8 mouse cellular contexts compared by ENCODE assay signal in the genomic region with DNA sequence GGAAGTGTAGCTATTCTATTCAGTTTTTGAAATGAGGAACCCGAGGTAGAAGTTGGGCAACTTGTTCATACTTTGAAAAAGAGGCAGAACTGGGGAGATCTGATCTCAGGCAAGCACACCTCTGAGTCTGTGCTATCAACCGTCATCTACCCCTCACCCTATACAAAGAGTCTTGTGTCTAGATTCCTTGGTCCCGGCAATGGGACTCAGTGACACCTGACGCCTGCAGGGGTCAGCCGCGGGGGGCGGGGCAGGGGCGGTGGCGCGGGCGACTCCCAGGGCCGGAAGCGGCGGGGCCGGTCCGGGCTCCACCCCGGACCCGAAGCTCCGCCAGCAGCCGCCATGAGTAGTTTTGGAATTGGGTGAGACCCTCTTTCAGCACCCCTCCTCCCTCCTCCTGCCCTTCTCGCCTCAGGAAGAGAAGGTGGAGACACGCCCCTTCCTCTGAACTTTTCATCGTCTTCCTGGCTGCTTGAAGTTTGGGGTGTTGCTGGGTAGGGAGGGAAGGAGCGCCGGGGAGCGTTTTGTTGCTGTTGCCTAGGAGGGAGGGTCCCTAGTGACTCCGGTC. TPM values are rescaled to one million over a fixed set of nuclear protein-coding genes. Genes with fewer than 3 reads are reported as not detected.
DNase-seq lines count a peak whose midpoint lies in the region; TF ChIP-seq lines count a peak whose summit lies in the region.

No protein-coding gene starts in this region.

- H3K9me3 ChIP-seq in ES-E14 (ENCODE audit: control insufficient read depth, insufficient read depth, low read depth, low read length), result no peaks in the 10 kb centered on the region
- H3K9me3 ChIP-seq in heart, embryonic 10.5 days, result no peaks in the 10 kb centered on the region

- in situ Hi-C loops in ES-E14 (cut with MboI; ENCODE audit: low sequenced_read_pairs in 2 of 2, unreplicated experiment in 2 of 2), result loop anchor here in 1 of 2 experiments (5.0 kb wide), 1 partner anchor 101 kb away; the partner anchor contains the start of genes Ppm1n and Rtn2

- TF ChIP-seq POLR2A in bone marrow macrophage, adult 2 months (IDR thresholded peaks at IDR 0.05; ENCODE audit: borderline replicate concordance, low read depth, low read length), result no peak
- TF ChIP-seq POLR2A in small intestine, adult 2 months (IDR thresholded peaks at IDR 0.05; ENCODE audit: low read depth, low read length), result no peak

- peak; percentile 62 for DNase-seq in ES-E14 (ENCODE audit: low read depth, low spot score)
- no peak for DNase-seq in heart, embryonic 10.5 days (ENCODE audit: low spot score)
- peak; percentile 40 for DNase-seq in kidney, adult 9 months
- peak; percentile 67 for DNase-seq in lung, postnatal 10 days
- no peak for DNase-seq in frontal cortex, postnatal 10 days (ENCODE audit: low spot score in 2 of 2)
- no peak for DNase-seq in cerebellum, postnatal 36 days

- peak overlapping the region; percentile 64 to 72 for H3K4me3 ChIP-seq in ES-E14 (ENCODE audit: insufficient read depth in 1 of 2, low read depth in 1 of 2, low read length in 2 of 2, poor library complexity in 1 of 2, severe bottlenecking in 1 of 2)
- H3K4me3 ChIP-seq in bone marrow macrophage, adult 2 months (ENCODE audit: insufficient read depth, low read length), result peak overlapping the region; percentile 87
- H3K4me3 ChIP-seq in heart, embryonic 10.5 days, result peak overlapping the region; percentile 76
- H3K4me3 ChIP-seq in small intestine, adult 2 months (ENCODE audit: low read depth, low read length), result peak overlapping the region; percentile 69

- H3K36me3 ChIP-seq in ES-E14 (ENCODE audit: control insufficient read depth, insufficient read depth, low read length, poor library complexity, severe bottlenecking), result no peaks in the 10 kb centered on the region; the same call in 1 of the 2 replicates
- peaks cover 12% of the 10 kb centered on the region for H3K36me3 ChIP-seq in heart, embryonic 10.5 days
- H3K36me3 ChIP-seq in small intestine, adult 2 months (ENCODE audit: control insufficient read depth, insufficient read depth, low read length), result no peaks in the 10 kb centered on the region

- WGBS in heart, embryonic 10.5 days, result under 1% methylated on average over 27 of the region's 27 CpGs
- under 1% methylated on average over 27 of the region's 27 CpGs for WGBS in small intestine, adult 2 months

- H3K27me3 ChIP-seq in heart, embryonic 10.5 days (ENCODE audit: insufficient read depth, poor library complexity, severe bottlenecking), result peaks cover 46% of the 10 kb centered on the region
- peaks cover 15% of the 10 kb centered on the region; the same call in 1 of the 2 replicates for H3K27me3 ChIP-seq in small intestine, adult 2 months (ENCODE audit: control insufficient read depth, insufficient read depth, low read length)

- peaks cover 5 to 35% of the 10 kb centered on the region in 2 experiments; a peak in 3 of 4 replicates for H3K4me1 ChIP-seq in ES-E14 (ENCODE audit: control insufficient read depth in 2 of 2, insufficient read depth in 2 of 2, low read length in 2 of 2, poor library complexity in 1 of 2)
- H3K4me1 ChIP-seq in bone marrow macrophage, adult 2 months (ENCODE audit: control insufficient read depth, insufficient read depth, low read length), result peaks cover 17% of the 10 kb centered on the region
- H3K4me1 ChIP-seq in heart, embryonic 10.5 days, result peaks cover 55% of the 10 kb centered on the region
- H3K4me1 ChIP-seq in small intestine, adult 2 months (ENCODE audit: control insufficient read depth, insufficient read depth, insufficient read length, low read length), result peaks cover 11% of the 10 kb centered on the region

- TF ChIP-seq CTCF in bone marrow macrophage, adult 2 months (IDR thresholded peaks at IDR 0.05; ENCODE audit: low read depth, low read length), result no peak
- TF ChIP-seq CTCF in small intestine, adult 2 months (IDR thresholded peaks at IDR 0.05; ENCODE audit: extremely low read depth, insufficient read length, insufficient replicate concordance, low read depth, low read length), result no peak

- peak overlapping the region; percentile 51 for H3K27ac ChIP-seq in ES-E14 (ENCODE audit: insufficient read depth, low read depth, low read length, poor library complexity, severe bottlenecking)
- H3K27ac ChIP-seq in bone marrow macrophage, adult 2 months (ENCODE audit: insufficient read depth, low read depth, low read length), result peak overlapping the region; percentile 38
- peak overlapping the region; percentile 82 for H3K27ac ChIP-seq in heart, embryonic 10.5 days
- H3K27ac ChIP-seq in small intestine, adult 2 months (ENCODE audit: insufficient read depth, low read depth, low read length), result no peak overlapping the region

- peak overlapping the region; percentile 68 for H3K9ac ChIP-seq in ES-E14 (ENCODE audit: insufficient read depth, low read depth, low read length, poor library complexity, severe bottlenecking)

TF ChIP-seq in ES-E14, 5 proteins besides CTCF, POLR2A, EP300 and RAD21:
- TF ChIP-seq MAFK (IDR thresholded peaks at IDR 0.05; ENCODE audit: insufficient read depth, low read depth, low read length) (no peak), CHD2 (IDR thresholded peaks at IDR 0.05; ENCODE audit: low read depth, low read length) (no peak), ZNF384 (IDR thresholded peaks at IDR 0.05; ENCODE audit: low read depth, low read length) (no peak), ZC3H11A (IDR thresholded peaks at IDR 0.05; ENCODE audit: borderline replicate concordance, low read depth, low read length) (no peak), HCFC1 (IDR thresholded peaks at IDR 0.05; ENCODE audit: borderline replicate concordance, insufficient read depth, low read length) (no peak)

RNA-seq across cellular contexts. Expression of gene Eml2, which starts 4.7 kb away (rescaled TPM):
- total RNA-seq in ES-E14 (2012; rRNA removed), result 29.5 and 29.8 TPM in 2 replicates
- polyA plus RNA-seq in bone marrow macrophage, adult 2 months (2012; ENCODE audit: insufficient read depth, insufficient read length, missing spikeins), result 12.2 and 17.8 TPM in 2 replicates
- polyA plus RNA-seq in heart, embryonic 10.5 days (2016; fragmentation: Nextera tagmentation; extraction: Ambion mirVana), result 12.2 and 14.2 TPM in 2 replicates
- polyA plus RNA-seq in small intestine, adult 2 months (2012; rRNA removed), result 15.8 and 17.2 TPM in 2 replicates

RNA-seq across cellular contexts. Expression of gene Gipr, which starts 15.0 kb away (rescaled TPM):
- 1.5 and 3.6 TPM in 2 replicates for total RNA-seq in ES-E14 (2012; rRNA removed)
- not detected in 2 replicates for polyA plus RNA-seq in bone marrow macrophage, adult 2 months (2012; ENCODE audit: insufficient read depth, insufficient read length, missing spikeins)
- polyA plus RNA-seq in heart, embryonic 10.5 days (2016; fragmentation: Nextera tagmentation; extraction: Ambion mirVana), result 9.7 and 12.8 TPM in 2 replicates
- 0.53 and 0.62 TPM in 2 replicates for polyA plus RNA-seq in small intestine, adult 2 months (2012; rRNA removed)

RNA-seq across cellular contexts. Expression of gene Gpr4, which starts 31.4 kb away (rescaled TPM):
- total RNA-seq in ES-E14 (2012; rRNA removed), result 3.8 TPM in 2 replicates
- polyA plus RNA-seq in bone marrow macrophage, adult 2 months (2012; ENCODE audit: insufficient read depth, insufficient read length, missing spikeins), result not detected in 2 replicates
- polyA plus RNA-seq in heart, embryonic 10.5 days (2016; fragmentation: Nextera tagmentation; extraction: Ambion mirVana), result 1.0 and 1.8 TPM in 2 replicates
- 3.8 and 4.4 TPM in 2 replicates for polyA plus RNA-seq in small intestine, adult 2 months (2012; rRNA removed)

RNA-seq across cellular contexts. Expression of gene Snrpd2, which starts 31.4 kb away (rescaled TPM):
- 355 and 382 TPM in 2 replicates for total RNA-seq in ES-E14 (2012; rRNA removed)
- 26.4 and 27.9 TPM in 2 replicates for polyA plus RNA-seq in bone marrow macrophage, adult 2 months (2012; ENCODE audit: insufficient read depth, insufficient read length, missing spikeins)
- 132 and 142 TPM in 2 replicates for polyA plus RNA-seq in heart, embryonic 10.5 days (2016; fragmentation: Nextera tagmentation; extraction: Ambion mirVana)
- 13.2 and 25.8 TPM in 2 replicates for polyA plus RNA-seq in small intestine, adult 2 months (2012; rRNA removed)

RNA-seq across cellular contexts. Expression of gene Qpctl, which starts 31.9 kb away (rescaled TPM):
- 8.1 and 11.7 TPM in 2 replicates for total RNA-seq in ES-E14 (2012; rRNA removed)
- polyA plus RNA-seq in bone marrow macrophage, adult 2 months (2012; ENCODE audit: insufficient read depth, insufficient read length, missing spikeins), result 10.4 and 11.8 TPM in 2 replicates
- polyA plus RNA-seq in heart, embryonic 10.5 days (2016; fragmentation: Nextera tagmentation; extraction: Ambion mirVana), result 10.8 and 12.1 TPM in 2 replicates
- polyA plus RNA-seq in small intestine, adult 2 months (2012; rRNA removed), result 5.5 and 6.6 TPM in 2 replicates

Comparison
In these comparisons a context has a peak if more than half of its experiments do, and no peak if none do; other contexts are left out.
1. DNase-seq: peak in ES-E14 (single experiment), kidney, adult 9 months (single experiment) and lung, postnatal 10 days (single experiment); none in heart, embryonic 10.5 days (single experiment), frontal cortex, postnatal 10 days (0 of 2) and cerebellum, postnatal 36 days (0 of 2).
2. Peak in every context shown above with its lines, with median percentiles within 50 percentile points of each other: H3K4me3 ChIP-seq.